Mouse (Mus musculus) monocyte, adult 2 months (primary cell): ENCODE measurements around the gene Ifit1bl1.
"Not testable (repeated sequence)": the region's sequence is repeated elsewhere in the genome, so short reads cannot be mapped to it uniquely, and the experiment has no call there.

Experiments used
- DNase-seq, 2 experiments: peaks; one replicate each; pipeline ENCODE4 v3.0.0; 2022; ENCODE audit warnings: low spot score in 2 of 2, low read depth in 1 of 2

Gene Ifit1bl1

GRCm38 (mm10) chr19:34588959-34589358 is 12.8 kb downstream of the Ifit1bl1 start:
- no peak for DNase-seq

GRCm38 (mm10) chr19:34587898-34588692 is 13.7 kb downstream of the Ifit1bl1 start:
- DNase-seq = not testable (repeated sequence)

GRCm38 (mm10) chr19:34585740-34586458 is 15.9 kb downstream of the Ifit1bl1 start:
- not testable (repeated sequence) for DNase-seq

- DNase-seq = not testable (repeated sequence)
Measured at GRCm38 (mm10) chr19:34583126-34583766, 18.5 kb downstream of the Ifit1bl1 start, which contains the start of gene Ifit3. Ifit3 (plus strand) TSS chr19:34583531.

- DNase-seq = not testable (repeated sequence)
Measured at GRCm38 (mm10) chr19:34582696-34583095, 19.1 kb downstream of the Ifit1bl1 start.

- DNase-seq = no peak
Measured at GRCm38 (mm10) chr19:34577121-34577520, 24.6 kb downstream of the Ifit1bl1 start.

GRCm38 (mm10) chr19:34573650-34574049 is 28.1 kb downstream of the Ifit1bl1 start:
- DNase-seq = no peak

- DNase-seq = no peak
Measured at GRCm38 (mm10) chr19:34571080-34571479, 30.7 kb downstream of the Ifit1bl1 start.

GRCm38 (mm10) chr19:34569896-34570476 is 31.8 kb downstream of the Ifit1bl1 start:
- no peak for DNase-seq

GRCm38 (mm10) chr19:34568988-34569895 is 32.5 kb downstream of the Ifit1bl1 start:
- DNase-seq = no peak

- no peak for DNase-seq
Measured at GRCm38 (mm10) chr19:34566178-34566784, 35.5 kb downstream of the Ifit1bl1 start.

- DNase-seq = no peak
Measured at GRCm38 (mm10) chr19:34562556-34562955, 39.2 kb downstream of the Ifit1bl1 start.

GRCm38 (mm10) chr19:34556621-34557020 is 45.1 kb downstream of the Ifit1bl1 start:
- DNase-seq = no peak

- DNase-seq = no peak
Measured at GRCm38 (mm10) chr19:34554061-34554460, 47.7 kb downstream of the Ifit1bl1 start.

GRCm38 (mm10) chr19:34553522-34553921 is 48.2 kb downstream of the Ifit1bl1 start:
- no peak for DNase-seq

- DNase-seq = no peak
Measured at GRCm38 (mm10) chr19:34553021-34553420, 48.7 kb downstream of the Ifit1bl1 start.

GRCm38 (mm10) chr19:34551981-34552380 is 49.8 kb downstream of the Ifit1bl1 start:
- DNase-seq = no peak

- peak; percentile 20 to 22 for DNase-seq
Measured at GRCm38 (mm10) chr19:34550534-34551223, 51.1 kb downstream of the Ifit1bl1 start, which contains the start of gene Ifit2. Ifit2 (plus strand) TSS chr19:34550694.

- DNase-seq = no peak
Measured at GRCm38 (mm10) chr19:34550205-34550533, 51.6 kb downstream of the Ifit1bl1 start.
